Mouse (Mus musculus): ENCODE measurements at regions not wholly inside any gene's neighbourhood (a gene's known extent, or its start where the extent isn't known, plus 50 kb on each side); places are given as distances from the start of the nearest gene placed in this dataset.

- WGBS = 81% methylated on average over 5 of the region's 5 CpGs
- Histone ChIP-seq H3K27ac (no peak overlapping the region), H3K27me3 (ENCODE audit: low read depth, poor library complexity, severe bottlenecking) (no peaks in the 10 kb centered on the region), H3K4me3 (no peak overlapping the region), H3K9me3 (replicated peaks) (no peaks in the 10 kb centered on the region), H3K36me3 (no peaks in the 10 kb centered on the region), H3K4me1 (no peaks in the 10 kb centered on the region)
- DNase-seq (ENCODE audit: low spot score) = no peak
Measured at GRCm38 (mm10) chr13:34800906-34801305, 66.3 kb downstream of the Fam50b start.

GRCm38 (mm10) chr13:34806532-34807092 is 68.5 kb upstream of the Prpf4b start:
- WGBS = 71% methylated on average over 9 of the region's 9 CpGs
- no peak for DNase-seq (ENCODE audit: low spot score)
- Histone ChIP-seq H3K27me3 (ENCODE audit: low read depth, poor library complexity, severe bottlenecking) (no peaks in the 10 kb centered on the region), H3K27ac (no peak overlapping the region), H3K4me3 (no peak overlapping the region), H3K36me3 (no peaks in the 10 kb centered on the region), H3K9me3 (replicated peaks) (no peaks in the 10 kb centered on the region), H3K4me1 (peaks cover 5% of the 10 kb centered on the region; the same call in 1 of the 2 replicates)

- no peak overlapping the region for H3K4me3 ChIP-seq
- no peaks in the 10 kb centered on the region for H3K36me3 ChIP-seq
- H3K9me3 ChIP-seq (replicated peaks) = no peaks in the 10 kb centered on the region
- no peak overlapping the region for H3K27ac ChIP-seq
- H3K27me3 ChIP-seq (ENCODE audit: low read depth, poor library complexity, severe bottlenecking) = no peaks in the 10 kb centered on the region
- peaks cover 10% of the 10 kb centered on the region for H3K4me1 ChIP-seq
- WGBS = 92% methylated on average over 1 of the region's 1 CpGs
- DNase-seq (ENCODE audit: low spot score) = no peak
Measured at GRCm38 (mm10) chr13:34809536-34809935, 65.6 kb upstream of the Prpf4b start.

- H3K36me3 ChIP-seq = no peaks in the 10 kb centered on the region
- peaks cover 20% of the 10 kb centered on the region for H3K4me1 ChIP-seq
- H3K9me3 ChIP-seq (replicated peaks) = no peaks in the 10 kb centered on the region
- H3K27ac ChIP-seq = peak overlapping the region; percentile 77
- WGBS = 35% methylated on average over 18 of the region's 18 CpGs
- 0 out of 2 replicates have a peak overlapping the region, but pooled peaks have one; percentile 14 for H3K4me3 ChIP-seq
- DNase-seq (ENCODE audit: low spot score) = peak; percentile 50
- no peaks in the 10 kb centered on the region for H3K27me3 ChIP-seq (ENCODE audit: low read depth, poor library complexity, severe bottlenecking)
Measured at GRCm38 (mm10) chr13:34814161-34815056, 60.7 kb upstream of the Prpf4b start.

- DNase-seq (ENCODE audit: low spot score) = no peak
- 0 out of 2 replicates have a peak overlapping the region, but pooled peaks have one; percentile 14 for H3K4me3 ChIP-seq
- no peaks in the 10 kb centered on the region for H3K36me3 ChIP-seq
- 61% methylated on average over 3 of the region's 3 CpGs for WGBS
- peaks cover 20% of the 10 kb centered on the region for H3K4me1 ChIP-seq
- peak overlapping the region; percentile 77 for H3K27ac ChIP-seq
- H3K9me3 ChIP-seq (replicated peaks) = no peaks in the 10 kb centered on the region
- H3K27me3 ChIP-seq (ENCODE audit: low read depth, poor library complexity, severe bottlenecking) = no peaks in the 10 kb centered on the region
Measured at GRCm38 (mm10) chr13:34815057-34815410, 60.1 kb upstream of the Prpf4b start.

GRCm38 (mm10) chr13:34818211-34818610 is 56.9 kb upstream of the Prpf4b start:
- H3K27ac ChIP-seq = no peak overlapping the region
- no peak for DNase-seq (ENCODE audit: low spot score)
- 90% methylated on average over 5 of the region's 5 CpGs for WGBS

GRCm38 (mm10) chr13:34820423-34820822 is 54.7 kb upstream of the Prpf4b start:
- WGBS = 82% methylated on average over 4 of the region's 4 CpGs
- no peak for DNase-seq (ENCODE audit: low spot score)

More at GRCm38 (mm10) chr13:34818211-34818610, 56.9 kb upstream of the Prpf4b start:
- no peaks in the 10 kb centered on the region for H3K36me3 ChIP-seq
- peaks cover 20% of the 10 kb centered on the region for H3K4me1 ChIP-seq
- no peaks in the 10 kb centered on the region for H3K27me3 ChIP-seq (ENCODE audit: low read depth, poor library complexity, severe bottlenecking)
- no peaks in the 10 kb centered on the region for H3K9me3 ChIP-seq (replicated peaks)
- H3K4me3 ChIP-seq = no peak overlapping the region

GRCm38 (mm10) chr13:34821946-34822345 is 53.2 kb upstream of the Prpf4b start:
- Histone ChIP-seq H3K4me3 (no peak overlapping the region), H3K9me3 (replicated peaks) (no peaks in the 10 kb centered on the region), H3K4me1 (no peaks in the 10 kb centered on the region), H3K27ac (no peak overlapping the region), H3K27me3 (ENCODE audit: low read depth, poor library complexity, severe bottlenecking) (no peaks in the 10 kb centered on the region), H3K36me3 (no peaks in the 10 kb centered on the region)
- WGBS = 93% methylated on average over 3 of the region's 3 CpGs
- DNase-seq (ENCODE audit: low spot score) = no peak

More at GRCm38 (mm10) chr13:34820423-34820822, 54.7 kb upstream of the Prpf4b start:
- Histone ChIP-seq H3K9me3 (replicated peaks) (no peaks in the 10 kb centered on the region), H3K4me3 (no peak overlapping the region), H3K36me3 (no peaks in the 10 kb centered on the region), H3K4me1 (0 out of 2 replicates have a peak, but pooled peaks cover 7% of the 10 kb centered on the region), H3K27me3 (ENCODE audit: low read depth, poor library complexity, severe bottlenecking) (no peaks in the 10 kb centered on the region), H3K27ac (no peak overlapping the region)

- Histone ChIP-seq H3K4me1 (no peaks in the 10 kb centered on the region; the same call in 1 of the 2 replicates), H3K36me3 (no peaks in the 10 kb centered on the region), H3K9me3 (replicated peaks) (no peaks in the 10 kb centered on the region), H3K27ac (no peak overlapping the region), H3K4me3 (no peak overlapping the region), H3K27me3 (ENCODE audit: low read depth, poor library complexity, severe bottlenecking) (no peaks in the 10 kb centered on the region)
- WGBS = 92% methylated on average over 1 of the region's 1 CpGs
- DNase-seq (ENCODE audit: low spot score) = no peak
Measured at GRCm38 (mm10) chr13:34824157-34824556, 50.9 kb upstream of the Prpf4b start.

All from limb, embryonic 10.5 days (tissue).